Mouse (Mus musculus) embryonic facial prominence, embryonic 12.5 days (tissue): ENCODE data around the gene Ncor2. TPM values are rescaled to one million over a fixed set of nuclear protein-coding genes. Genes with fewer than 3 reads are reported as not detected.

Experiments used
- ATAC-seq: fragments of 200-750 bp; cut with Nextera tagmentation; 2 replicates; pipeline ENCODE4 v1.8.0; 2017; ENCODE audit not compliant: insufficient number of reproducible peaks, insufficient read depth, low FRiP score, low TSS enrichment
- H3K27ac ChIP-seq: fragments of 300-500 bp; sonication (generic); 2 replicates; pipeline ENCODE4 v1.5.1; 2016; ENCODE audit warnings: mild to moderate bottlenecking
- H3K27me3 ChIP-seq: fragments of 300-500 bp; sonication (generic); 2 replicates; pipeline ENCODE4 v1.6.1; 2016; ENCODE audit warnings: mild to moderate bottlenecking, moderate library complexity
- H3K36me3 ChIP-seq: fragments of 300-500 bp; sonication (generic); 2 replicates; pipeline ENCODE4 v1.6.1; 2016; ENCODE audit warnings: mild to moderate bottlenecking
- H3K4me1 ChIP-seq: fragments of 300-500 bp; sonication (generic); 2 replicates; pipeline ENCODE4 v1.6.1; 2016
- H3K4me2 ChIP-seq: fragments of 300-500 bp; sonication (generic); replicated peaks from 2 replicates; pipeline ENCODE4 v1.6.1; 2016; ENCODE audit warnings: mild to moderate bottlenecking, moderate library complexity
- H3K4me3 ChIP-seq: fragments of 300-500 bp; sonication (generic); 2 replicates; pipeline ENCODE4 v1.5.1; 2016; ENCODE audit warnings: mild to moderate bottlenecking
- H3K9ac ChIP-seq: fragments of 300-500 bp; sonication (generic); 2 replicates; pipeline ENCODE4 v1.6.1; 2016; ENCODE audit warnings: mild to moderate bottlenecking, moderate library complexity
- H3K9me3 ChIP-seq: fragments of 300-500 bp; sonication (generic); 2 replicates; pipeline ENCODE4 v1.6.1; 2016; ENCODE audit warnings: mild to moderate bottlenecking, moderate library complexity
- WGBS: fragments of 180-500 bp; shearing (Covaris S2); methylation state at CpG from one replicate; pipeline ENCODE4 v1.1.7; 2016; 5-methylcytosine and 5-hydroxymethylcytosine counted together
- polyA plus RNA-seq: library from polyadenylated mRNA; unstranded; fragments of >200 nt; fragmentation: Nextera tagmentation; extraction: Ambion mirVana; gene quantifications from 2 replicates; pipeline ENCODE4 v1.2.1, GENCODE M21; 2016

Gene Ncor2
- polyA plus RNA-seq, 1 experiment from 2014 or later, result 31.6 TPM

GRCm38 (mm10) chr5:125140832-125141524 lies 38.0 kb downstream of the Ncor2 start:
- H3K27me3 ChIP-seq, result no peaks in the 10 kb centered on the region
- ATAC-seq, result peak; percentile 81
- H3K4me2 ChIP-seq, result peak overlapping the region; percentile 54
- peak overlapping the region; percentile 52 for H3K9ac ChIP-seq
- H3K9me3 ChIP-seq, result no peaks in the 10 kb centered on the region
- H3K4me3 ChIP-seq, result peak overlapping the region; percentile 29
- H3K36me3 ChIP-seq, result no peaks in the 10 kb centered on the region
- 13% methylated on average over 27 of the region's 27 CpGs for WGBS
- H3K27ac ChIP-seq, result peak overlapping the region; percentile 99
- peaks cover 68% of the 10 kb centered on the region for H3K4me1 ChIP-seq

GRCm38 (mm10) chr5:125140151-125140699 lies 38.8 kb downstream of the Ncor2 start:
- Histone ChIP-seq H3K27ac (peak overlapping the region; percentile 99), H3K4me2 (peak overlapping the region; percentile 54), H3K27me3 (no peaks in the 10 kb centered on the region), H3K4me1 (peaks cover 72% of the 10 kb centered on the region), H3K36me3 (no peaks in the 10 kb centered on the region), H3K9ac (peak overlapping the region; percentile 52), H3K4me3 (peak overlapping the region; percentile 29), H3K9me3 (no peaks in the 10 kb centered on the region)
- WGBS, result 58% methylated on average over 19 of the region's 19 CpGs
- 0 out of 2 replicates have a peak, but pooled peaks have one; percentile 36 for ATAC-seq

GRCm38 (mm10) chr5:125139669-125140068 lies 39.4 kb downstream of the Ncor2 start:
- Histone ChIP-seq H3K9me3 (no peaks in the 10 kb centered on the region), H3K4me2 (peak overlapping the region; percentile 54), H3K4me3 (no peak overlapping the region), H3K27me3 (no peaks in the 10 kb centered on the region), H3K36me3 (no peaks in the 10 kb centered on the region), H3K9ac (0 out of 2 replicates have a peak overlapping the region, but pooled peaks have one; percentile 5), H3K27ac (peak overlapping the region; percentile 99), H3K4me1 (peaks cover 77% of the 10 kb centered on the region)
- WGBS, result 80% methylated on average over 5 of the region's 5 CpGs
- no peak for ATAC-seq

GRCm38 (mm10) chr5:125138841-125139430 lies 40.1 kb downstream of the Ncor2 start:
- no peak overlapping the region for H3K4me2 ChIP-seq
- H3K4me1 ChIP-seq, result peaks cover 85% of the 10 kb centered on the region
- WGBS, result 91% methylated on average over 13 of the region's 13 CpGs

GRCm38 (mm10) chr5:125137672-125138285 lies 41.2 kb downstream of the Ncor2 start:
- H3K27ac ChIP-seq, result no peak overlapping the region

More at GRCm38 (mm10) chr5:125138841-125139430, 40.1 kb downstream of the Ncor2 start:
- no peak overlapping the region for H3K9ac ChIP-seq
- H3K27ac ChIP-seq, result 0 out of 2 replicates have a peak overlapping the region, but pooled peaks have one; percentile 99
- ATAC-seq, result no peak
- no peak overlapping the region for H3K4me3 ChIP-seq
- no peaks in the 10 kb centered on the region for H3K36me3 ChIP-seq
- no peaks in the 10 kb centered on the region for H3K27me3 ChIP-seq
- no peaks in the 10 kb centered on the region for H3K9me3 ChIP-seq

GRCm38 (mm10) chr5:125136996-125137671 lies 41.9 kb downstream of the Ncor2 start:
- no peaks in the 10 kb centered on the region for H3K27me3 ChIP-seq
- peak overlapping the region; percentile 55; the same call in 1 of the 2 replicates for H3K27ac ChIP-seq
- H3K9ac ChIP-seq, result no peak overlapping the region
- no peaks in the 10 kb centered on the region for H3K9me3 ChIP-seq
- H3K4me1 ChIP-seq, result peaks cover 91% of the 10 kb centered on the region
- WGBS, result 50% methylated on average over 14 of the region's 14 CpGs
- no peak overlapping the region for H3K4me2 ChIP-seq
- peaks cover 6% of the 10 kb centered on the region; the same call in 1 of the 2 replicates for H3K36me3 ChIP-seq
- ATAC-seq, result no peak
- no peak overlapping the region for H3K4me3 ChIP-seq

More at GRCm38 (mm10) chr5:125137672-125138285, 41.2 kb downstream of the Ncor2 start:
- no peak overlapping the region for H3K9ac ChIP-seq
- ATAC-seq, result no peak
- 93% methylated on average over 18 of the region's 18 CpGs for WGBS
- no peaks in the 10 kb centered on the region for H3K9me3 ChIP-seq
- peaks cover 3% of the 10 kb centered on the region; the same call in 1 of the 2 replicates for H3K36me3 ChIP-seq
- no peak overlapping the region for H3K4me2 ChIP-seq
- H3K4me1 ChIP-seq, result peaks cover 91% of the 10 kb centered on the region
- H3K4me3 ChIP-seq, result no peak overlapping the region
- H3K27me3 ChIP-seq, result no peaks in the 10 kb centered on the region

GRCm38 (mm10) chr5:125136296-125136995 lies 42.6 kb downstream of the Ncor2 start:
- Histone ChIP-seq H3K9me3 (no peaks in the 10 kb centered on the region), H3K27ac (peak overlapping the region; percentile 55), H3K4me1 (peaks cover 91% of the 10 kb centered on the region), H3K9ac (no peak overlapping the region), H3K27me3 (no peaks in the 10 kb centered on the region), H3K4me2 (no peak overlapping the region), H3K4me3 (no peak overlapping the region), H3K36me3 (peaks cover 6% of the 10 kb centered on the region; the same call in 1 of the 2 replicates)
- 68% methylated on average over 5 of the region's 5 CpGs for WGBS
- ATAC-seq, result no peak

GRCm38 (mm10) chr5:125134795-125135468 lies 44.1 kb downstream of the Ncor2 start:
- Histone ChIP-seq H3K27me3 (no peaks in the 10 kb centered on the region), H3K9ac (peak overlapping the region; percentile 25; the same call in 1 of the 2 replicates), H3K36me3 (peaks cover 6% of the 10 kb centered on the region; the same call in 1 of the 2 replicates), H3K4me2 (0 out of 2 replicates have a peak overlapping the region, but pooled peaks have one; percentile 13), H3K4me1 (peaks cover 91% of the 10 kb centered on the region), H3K27ac (peak overlapping the region; percentile 85), H3K9me3 (no peaks in the 10 kb centered on the region), H3K4me3 (no peak overlapping the region)
- peak; percentile 75 for ATAC-seq
- 18% methylated on average over 11 of the region's 11 CpGs for WGBS

- no peak overlapping the region for H3K4me3 ChIP-seq
- H3K36me3 ChIP-seq, result peaks cover 6% of the 10 kb centered on the region; the same call in 1 of the 2 replicates
- H3K9me3 ChIP-seq, result no peaks in the 10 kb centered on the region
- no peaks in the 10 kb centered on the region for H3K27me3 ChIP-seq
- no peak for ATAC-seq
- no peak overlapping the region for H3K4me2 ChIP-seq
- peaks cover 91% of the 10 kb centered on the region for H3K4me1 ChIP-seq
- peak overlapping the region; percentile 85 for H3K27ac ChIP-seq
- WGBS, result 36% methylated on average over 7 of the region's 7 CpGs
- H3K9ac ChIP-seq, result no peak overlapping the region
Measured at GRCm38 (mm10) chr5:125134391-125134790, 44.6 kb downstream of the Ncor2 start.

GRCm38 (mm10) chr5:125133651-125134050 lies 45.4 kb downstream of the Ncor2 start:
- Histone ChIP-seq H3K4me2 (no peak overlapping the region), H3K9ac (no peak overlapping the region), H3K36me3 (peaks cover 6% of the 10 kb centered on the region; the same call in 1 of the 2 replicates), H3K4me1 (peaks cover 91% of the 10 kb centered on the region), H3K4me3 (no peak overlapping the region), H3K27me3 (no peaks in the 10 kb centered on the region), H3K9me3 (no peaks in the 10 kb centered on the region), H3K27ac (peak overlapping the region; percentile 85; the same call in 1 of the 2 replicates)
- no peak for ATAC-seq
- 66% methylated on average over 4 of the region's 4 CpGs for WGBS
